Mouse (Mus musculus) bone marrow, adult 2 months (tissue): ENCODE measurements at regions not wholly inside any gene's neighbourhood (a gene's known extent, or its start where the extent isn't known, plus 50 kb on each side); places are given as distances from the start of the nearest gene placed in this dataset.

ENCODE experiments used
- CTCF ChIP-seq: fragments of 200-500 bp; IDR thresholded peaks from 2 replicates; pipeline ENCODE4 v1.5.1; 2011; ENCODE audit warnings: low read length, control low read depth; ENCODE audit not compliant: control insufficient read depth, insufficient read depth
- POLR2A ChIP-seq: fragments of 200-500 bp; IDR thresholded peaks from 2 replicates; pipeline ENCODE4 v1.6.1; 2011; ENCODE audit warnings: low read depth, mild to moderate bottlenecking, control low read depth, low read length, borderline replicate concordance; ENCODE audit not compliant: control insufficient read depth

DNA sequence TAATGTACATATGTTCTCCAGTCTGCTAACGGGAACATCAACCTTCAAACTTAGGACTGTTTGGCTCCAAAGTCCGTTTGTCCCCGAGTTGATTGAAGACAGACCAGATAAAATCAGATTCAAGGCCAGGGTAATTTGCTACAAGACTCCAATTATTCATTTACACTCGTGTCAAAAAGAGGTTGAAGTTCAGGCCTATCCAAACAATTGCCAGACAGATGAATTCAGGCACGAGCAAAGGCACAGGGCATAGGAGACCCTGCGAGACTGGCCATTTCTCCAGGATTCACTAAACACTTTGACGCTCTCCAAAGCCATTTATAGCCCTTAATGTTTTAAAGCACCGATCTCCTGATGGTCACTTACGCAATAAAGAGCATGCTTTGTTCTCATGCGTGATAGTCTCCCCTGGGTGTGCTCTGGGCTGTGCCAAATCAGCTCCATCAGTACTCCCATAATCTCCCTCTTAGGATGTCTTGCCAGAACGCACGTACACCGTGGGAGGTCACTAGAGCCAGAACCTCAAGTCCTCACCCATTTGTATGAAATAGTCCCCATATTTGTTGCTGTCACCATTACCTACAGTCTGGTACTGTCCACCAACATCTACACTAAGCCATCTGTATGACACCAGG, 231.3 kb upstream of the Ccdc122 start:
- TF ChIP-seq CTCF (no peak), POLR2A (no peak)
